Comparison of ENCODE assay signal across 11 mouse cellular contexts in the genomic region with DNA sequence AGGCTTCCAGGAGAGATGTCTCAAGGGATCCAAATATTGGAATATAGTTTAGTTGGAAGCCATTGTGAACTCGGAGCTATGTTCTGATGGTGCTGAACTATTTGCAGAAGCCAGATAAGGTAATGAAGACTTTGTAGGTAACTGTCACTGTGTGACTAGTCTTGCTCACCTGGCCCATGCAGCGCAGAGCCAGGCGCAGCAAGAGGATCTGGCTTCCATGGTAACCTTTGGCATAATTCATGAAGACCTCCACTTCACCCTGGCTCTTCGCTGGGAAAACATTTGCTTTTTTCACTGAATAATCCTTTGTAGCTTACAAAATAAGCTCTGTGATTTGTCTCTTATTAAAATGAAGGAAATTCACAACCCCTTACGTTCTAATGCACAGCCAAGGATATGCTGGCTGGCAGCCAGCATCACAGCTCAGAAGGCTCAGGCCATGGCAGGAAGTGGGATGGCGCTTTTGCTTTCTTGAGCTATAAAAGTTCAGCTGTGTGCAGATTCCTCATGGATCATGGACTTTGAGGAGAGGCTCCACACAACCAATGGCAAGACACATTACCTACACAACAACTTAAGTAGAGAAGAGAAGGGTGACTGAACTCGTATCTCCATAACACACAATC.
DNase-seq lines count a peak whose midpoint lies in the region; ATAC-seq and TF ChIP-seq lines count a peak whose summit lies in the region.
"Had no signal": no experiment of that assay in that cellular context is flagged by ENCODE, and none has a peak within 500 bp of the region (broad histone marks: within the 10 kb centered on the region; RNA-seq: fewer than 3 reads in every experiment).

No protein-coding gene starts in this region.

- H3K4me2 ChIP-seq in forebrain, postnatal 0 days (ENCODE audit: low read depth), result no peak overlapping the region
- no peak overlapping the region for H3K4me2 ChIP-seq in forebrain, embryonic 15.5 days (replicated peaks)
- H3K4me2 ChIP-seq: hindbrain, embryonic 14.5 days had no signal

- no peaks in the 10 kb centered on the region for H3K36me3 ChIP-seq in forebrain, postnatal 0 days (ENCODE audit: insufficient read depth)
- H3K36me3 ChIP-seq in forebrain, embryonic 15.5 days, result no peaks in the 10 kb centered on the region

- no peaks in the 10 kb centered on the region for H3K27me3 ChIP-seq in forebrain, postnatal 0 days (ENCODE audit: insufficient read depth, low read length)
- no peaks in the 10 kb centered on the region for H3K27me3 ChIP-seq in forebrain, embryonic 15.5 days

- H3K9me3 ChIP-seq in forebrain, postnatal 0 days (ENCODE audit: low read length), result no peaks in the 10 kb centered on the region
- H3K9me3 ChIP-seq in forebrain, embryonic 15.5 days, result no peaks in the 10 kb centered on the region

- no peak for TF ChIP-seq CTCF in forebrain, postnatal 0 days (IDR thresholded peaks at IDR 0.05; ENCODE audit: low read depth)

- DNase-seq in forebrain, postnatal 0 days, result peak; percentile 2
- DNase-seq in left cerebral cortex, postnatal 4 days, result peak; percentile 14
- no peak for DNase-seq in left cerebral cortex, postnatal 25 days (ENCODE audit: low spot score in 2 of 2)
- DNase-seq in 3T3-L1 (ENCODE audit: low read depth, low spot score), result peak; percentile 20
- DNase-seq in kidney, postnatal 14 days, result peak; percentile 48
- no peak for DNase-seq in thymus, postnatal 14 days
- DNase-seq: heart, adult 18-20 months; right cerebral cortex, postnatal 4 days had no signal

- no peaks in the 10 kb centered on the region for H3K4me1 ChIP-seq in forebrain, postnatal 0 days (ENCODE audit: insufficient read depth)
- peaks cover 5% of the 10 kb centered on the region; the same call in 1 of the 2 replicates for H3K4me1 ChIP-seq in forebrain, embryonic 15.5 days

- no peak overlapping the region for H3K4me3 ChIP-seq in forebrain, postnatal 0 days (ENCODE audit: low read depth, low read length)
- H3K4me3 ChIP-seq in forebrain, embryonic 15.5 days, result no peak overlapping the region

- 65% methylated on average over 7 of the region's 7 CpGs for WGBS in forebrain, postnatal 0 days
- 62% methylated on average over 7 of the region's 7 CpGs for WGBS in forebrain, embryonic 15.5 days

- H3K27ac ChIP-seq in forebrain, postnatal 0 days (ENCODE audit: low read depth, low read length), result no peak overlapping the region
- no peak overlapping the region for H3K27ac ChIP-seq in forebrain, embryonic 15.5 days (replicated peaks)
- H3K27ac ChIP-seq: hindbrain, embryonic 14.5 days had no signal

- no peak overlapping the region for H3K9ac ChIP-seq in forebrain, postnatal 0 days
- no peak overlapping the region for H3K9ac ChIP-seq in forebrain, embryonic 15.5 days (replicated peaks)
- H3K9ac ChIP-seq: hindbrain, embryonic 14.5 days had no signal

- ATAC-seq in forebrain, postnatal 0 days, result no peak
- ATAC-seq in forebrain, embryonic 15.5 days (replicated peaks), result no peak
- no peak for ATAC-seq in activated CD4-positive, CD25-positive, alpha-beta regulatory T cell, adult 4 months

- intact Hi-C loops in left cerebral cortex, postnatal 4 days (cut with DNase I), result no loop called here
- intact Hi-C loops in left cerebral cortex, postnatal 25 days (cut with DNase I), result no loop called here

Comparison
In these comparisons a context has a peak if more than half of its experiments do, and no peak if none do; other contexts are left out.
1. DNase-seq: peak in forebrain, postnatal 0 days (single experiment), left cerebral cortex, postnatal 4 days (single experiment), 3T3-L1 (single experiment) and kidney, postnatal 14 days (single experiment); none in left cerebral cortex, postnatal 25 days (0 of 2) and thymus, postnatal 14 days (single experiment).